Mouse (Mus musculus) cerebellum, adult (tissue): ENCODE measurements around the gene Hvcn1.

ENCODE experiments used
- ATAC-seq: cut with Nextera tagmentation; 2 replicates; pipeline ENCODE4 v1.9.2; 2017; ENCODE audit warnings: mild to moderate bottlenecking, moderate library complexity, mixed read lengths; ENCODE audit not compliant: insufficient number of reproducible peaks, low FRiP score, low TSS enrichment

Gene Hvcn1

GRCm38 (mm10) chr5:122233077-122233581, 26.5 kb downstream of the Hvcn1 start:
- ATAC-seq, result no peak

GRCm38 (mm10) chr5:122233695-122234094, 27.1 kb downstream of the Hvcn1 start:
- no peak for ATAC-seq

DNA sequence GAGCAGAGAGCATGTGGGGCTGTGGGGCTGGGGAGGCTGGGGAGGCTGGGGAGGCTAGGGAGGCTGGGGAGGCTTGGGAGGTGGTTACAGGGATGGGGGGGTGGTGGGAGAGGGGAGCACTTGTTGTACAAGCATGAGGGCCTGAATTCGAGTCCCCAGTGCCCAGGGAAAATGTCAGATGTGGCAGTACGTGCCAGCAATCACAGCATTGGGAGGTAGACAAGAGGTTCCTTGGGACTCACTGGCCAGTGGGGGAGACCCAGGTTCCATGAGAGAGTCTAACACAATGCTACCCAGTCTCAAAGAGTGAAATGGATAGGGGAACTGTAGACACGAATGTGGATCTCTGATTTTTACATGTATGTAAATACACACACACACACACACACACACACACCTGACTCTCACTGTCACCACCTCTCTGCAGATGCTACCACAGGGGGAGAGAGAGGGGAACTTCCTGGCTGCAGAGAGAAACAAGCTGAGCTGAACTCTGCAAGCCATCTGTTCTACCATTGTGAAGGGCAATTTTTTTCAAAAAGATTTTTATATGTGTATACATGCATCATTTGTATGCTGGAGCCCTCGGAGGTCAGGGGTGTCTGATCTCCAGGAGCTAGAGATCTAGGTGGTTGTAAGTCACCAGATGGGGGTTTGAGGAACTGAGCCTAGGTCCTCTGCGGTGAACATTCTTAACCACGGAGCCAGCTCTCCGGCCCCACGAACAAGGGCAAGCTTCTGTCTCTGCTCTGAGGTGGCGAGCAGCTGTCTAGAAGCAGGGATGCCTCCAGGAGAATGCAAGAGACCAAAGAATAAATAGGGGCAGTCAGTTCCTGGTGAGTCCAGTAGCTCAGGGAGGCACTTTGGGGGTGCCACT, 28.0 kb downstream of the Hvcn1 start:
- no peak for ATAC-seq

GRCm38 (mm10) chr5:122235196-122235836, 28.7 kb downstream of the Hvcn1 start:
- no peak for ATAC-seq

GRCm38 (mm10) chr5:122237200-122237599, 30.6 kb downstream of the Hvcn1 start:
- ATAC-seq, result no peak

DNA sequence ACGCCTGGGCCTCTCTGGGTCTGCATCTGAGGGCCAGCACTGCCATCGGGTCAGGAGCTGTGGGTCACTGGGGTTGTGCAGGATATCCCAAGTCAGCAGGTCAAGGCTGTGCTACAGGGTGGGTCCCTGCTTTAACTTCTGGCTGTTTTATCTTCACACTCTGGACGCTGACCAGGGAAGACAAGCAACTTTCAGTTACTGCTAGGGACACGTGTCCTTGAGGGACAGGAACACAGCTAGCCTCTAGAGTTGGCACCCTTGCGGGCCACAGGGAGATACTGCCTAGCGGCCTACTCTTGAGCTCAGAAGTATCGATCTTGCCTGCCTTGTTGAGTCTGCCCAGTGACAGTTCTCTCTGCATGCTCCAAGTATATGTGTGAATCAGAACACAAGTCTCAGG, 33.0 kb downstream of the Hvcn1 start:
- ATAC-seq, result no peak

- no peak for ATAC-seq
Observed at GRCm38 (mm10) chr5:122240521-122240920, 33.9 kb downstream of the Hvcn1 start.

- no peak for ATAC-seq
Observed at GRCm38 (mm10) chr5:122240989-122241388, 34.4 kb downstream of the Hvcn1 start.

DNA sequence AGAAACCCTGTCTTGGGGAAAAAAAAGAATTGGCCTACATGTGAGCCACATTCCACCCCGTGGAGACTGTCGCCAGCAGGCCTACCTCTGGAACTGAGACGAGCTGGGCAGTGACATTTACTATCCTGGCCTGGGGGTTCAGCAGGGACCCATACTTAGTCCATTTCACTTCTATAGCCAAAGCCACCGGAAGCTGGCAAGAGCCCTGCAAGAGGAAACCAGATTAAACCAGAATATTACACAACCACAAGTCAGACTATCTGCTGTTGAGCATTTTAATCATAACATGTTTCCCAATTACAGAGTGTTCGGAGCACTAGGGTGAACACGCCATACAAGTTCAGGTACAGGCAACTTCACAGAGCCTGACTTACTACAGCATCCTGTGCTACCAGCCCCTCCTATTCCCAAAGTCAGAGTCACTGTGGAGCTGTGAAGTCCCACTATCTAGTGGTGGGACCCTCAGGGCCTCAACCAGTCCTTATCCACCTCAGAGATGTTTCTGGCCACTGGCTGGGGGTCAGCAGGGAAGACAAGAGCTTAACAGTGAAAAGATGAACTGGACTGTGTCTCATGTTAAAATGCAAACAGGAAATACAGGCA, 36.0 kb downstream of the Hvcn1 start:
- ATAC-seq, result no peak

- no peak for ATAC-seq
Observed at GRCm38 (mm10) chr5:122243781-122244523, 37.3 kb downstream of the Hvcn1 start.

- no peak for ATAC-seq
Observed at GRCm38 (mm10) chr5:122245186-122245585, 38.6 kb downstream of the Hvcn1 start.

GRCm38 (mm10) chr5:122246547-122247167, 40.1 kb downstream of the Hvcn1 start:
- no peak for ATAC-seq

DNA sequence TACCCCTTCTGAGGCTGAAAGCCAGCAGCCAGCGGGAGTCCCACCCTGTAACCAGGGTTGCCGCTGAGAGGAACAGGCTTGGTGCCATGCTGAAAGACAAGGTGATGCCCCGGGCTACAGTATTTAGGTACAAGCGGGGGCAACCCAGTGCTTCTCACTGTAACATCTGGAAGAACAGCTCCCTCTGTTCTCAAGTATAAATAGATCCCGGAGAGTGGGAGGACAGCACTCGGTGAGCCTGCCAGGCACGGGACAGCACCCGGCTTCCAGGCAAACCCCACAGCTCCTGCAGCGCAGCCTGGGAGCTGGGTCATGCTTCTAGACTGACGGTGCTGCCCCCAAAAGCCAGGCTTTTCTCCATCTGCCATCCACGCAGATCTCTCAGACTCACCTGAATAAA, 40.9 kb downstream of the Hvcn1 start:
- ATAC-seq, result no peak

- no peak for ATAC-seq
Observed at GRCm38 (mm10) chr5:122247934-122248333, 41.3 kb downstream of the Hvcn1 start.

- ATAC-seq, result no peak
Observed at GRCm38 (mm10) chr5:122249281-122249680, 42.7 kb downstream of the Hvcn1 start.

DNA sequence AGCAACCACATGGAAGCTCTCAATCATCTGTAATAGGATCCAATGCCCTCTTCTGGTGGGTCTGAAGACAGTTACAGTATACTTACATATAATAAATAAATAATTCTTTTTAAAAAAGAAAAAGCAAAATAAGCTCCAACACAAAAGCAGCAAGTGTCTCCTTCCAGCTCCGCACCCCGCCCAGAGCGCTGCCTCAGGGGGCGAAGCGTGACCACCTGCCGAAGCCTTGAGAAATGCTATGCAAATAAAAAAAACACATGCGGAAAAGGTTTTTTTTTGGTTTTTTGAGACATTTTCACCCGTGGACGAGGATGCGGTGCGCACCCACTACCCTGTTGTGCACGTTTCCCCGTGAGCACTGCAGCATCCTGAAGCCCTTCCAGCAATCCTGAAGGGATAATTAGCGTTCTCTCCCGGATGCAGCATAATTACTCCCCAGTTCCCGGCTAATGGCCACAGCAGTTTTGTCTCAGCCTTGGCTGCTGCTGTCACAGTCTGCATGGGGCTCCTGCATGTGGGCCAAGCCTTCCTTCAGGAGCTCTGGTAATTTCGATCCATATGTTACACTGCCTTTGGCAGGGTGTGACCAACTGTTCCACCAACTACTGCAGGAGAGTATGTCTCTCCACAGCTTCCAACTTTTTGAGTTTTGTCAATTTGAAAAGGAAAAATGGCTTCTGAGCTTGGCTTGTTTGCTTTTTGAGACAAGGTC, 45.4 kb downstream of the Hvcn1 start:
- ATAC-seq, result no peak; the same call in 1 of the 2 replicates

DNA sequence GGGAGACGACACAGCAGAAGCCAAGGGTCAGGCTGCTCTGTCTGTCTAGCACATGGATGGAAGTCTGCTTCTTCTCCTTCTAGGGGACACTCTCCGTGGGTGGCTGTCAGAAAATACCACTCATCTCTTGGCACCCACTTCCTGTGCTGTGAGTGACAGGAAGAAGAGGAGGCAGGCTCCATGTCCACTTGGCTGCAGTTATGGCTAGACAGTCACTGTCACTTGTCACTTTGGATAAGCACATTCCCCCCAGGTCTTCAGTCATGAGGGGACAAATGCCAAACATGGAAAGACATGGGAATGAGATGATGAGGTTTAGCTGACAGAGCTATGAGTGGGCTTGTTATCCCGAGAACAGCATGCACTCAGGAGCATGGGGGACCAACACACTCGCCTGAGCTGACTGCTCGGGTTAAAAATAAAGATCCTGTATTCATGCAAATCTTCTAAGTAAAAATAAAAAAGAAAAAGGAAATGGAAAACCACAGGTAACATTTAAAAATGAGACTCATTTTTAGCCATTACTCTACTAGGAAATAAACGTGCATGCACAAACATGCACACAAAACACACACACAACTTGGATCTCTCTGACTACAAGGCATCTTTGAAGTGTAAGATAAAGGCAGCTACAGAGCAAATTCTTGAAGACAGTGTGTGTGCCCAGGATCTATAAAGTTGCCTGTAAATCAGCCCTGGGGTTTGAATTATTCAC, 51.6 kb downstream of the Hvcn1 start:
- ATAC-seq, result no peak

- ATAC-seq, result no peak
Observed at GRCm38 (mm10) chr5:122262104-122262503, 55.5 kb downstream of the Hvcn1 start.
